Mouse (Mus musculus): ENCODE measurements at regions not wholly inside any gene's neighbourhood (a gene's known extent, or its start where the extent isn't known, plus 50 kb on each side); places are given as distances from the start of the nearest gene placed in this dataset.

- WGBS: 61% methylated on average over 16 of the region's 16 CpGs
- Histone ChIP-seq H3K4me1 (ENCODE audit: control insufficient read depth, insufficient read depth, low read length) (no peaks in the 10 kb centered on the region), H3K4me3 (ENCODE audit: insufficient read depth, low read depth, low read length) (no peak overlapping the region), H3K27ac (ENCODE audit: insufficient read depth, low read depth, low read length) (no peak overlapping the region)
- TF ChIP-seq CTCF (IDR thresholded peaks at IDR 0.05; ENCODE audit: insufficient read depth, low read depth, low read length) (no peak), POLR2A (IDR thresholded peaks at IDR 0.05; ENCODE audit: insufficient read depth, low read depth, low read length) (no peak)
Observed at GRCm38 (mm10) chr10:120697275-120697856, 201.5 kb downstream of the Msrb3 start.

- Histone ChIP-seq H3K27ac (ENCODE audit: insufficient read depth, low read depth, low read length) (no peak overlapping the region), H3K4me1 (ENCODE audit: control insufficient read depth, insufficient read depth, low read length) (no peaks in the 10 kb centered on the region), H3K4me3 (ENCODE audit: insufficient read depth, low read depth, low read length) (no peak overlapping the region)
- 99% methylated on average over 2 of the region's 2 CpGs for WGBS
- TF ChIP-seq CTCF (IDR thresholded peaks at IDR 0.05; ENCODE audit: insufficient read depth, low read depth, low read length): no peak
- TF ChIP-seq POLR2A (IDR thresholded peaks at IDR 0.05; ENCODE audit: insufficient read depth, low read depth, low read length): no peak
Observed at GRCm38 (mm10) chr10:120696481-120696880, 202.4 kb downstream of the Msrb3 start.

- WGBS: 41% methylated on average over 18 of the region's 18 CpGs
- TF ChIP-seq POLR2A (IDR thresholded peaks at IDR 0.05; ENCODE audit: insufficient read depth, low read depth, low read length) (no peak), CTCF (IDR thresholded peaks at IDR 0.05; ENCODE audit: insufficient read depth, low read depth, low read length) (no peak)
- Histone ChIP-seq H3K4me1 (ENCODE audit: control insufficient read depth, insufficient read depth, low read length) (no peaks in the 10 kb centered on the region), H3K4me3 (ENCODE audit: insufficient read depth, low read depth, low read length) (no peak overlapping the region), H3K27ac (ENCODE audit: insufficient read depth, low read depth, low read length) (no peak overlapping the region)
Observed at GRCm38 (mm10) chr10:120694472-120694871, 204.4 kb downstream of the Msrb3 start.

GRCm38 (mm10) chr10:120691451-120691850, 207.4 kb downstream of the Msrb3 start:
- H3K4me3 ChIP-seq (ENCODE audit: insufficient read depth, low read depth, low read length): no peak overlapping the region
- TF ChIP-seq CTCF (IDR thresholded peaks at IDR 0.05; ENCODE audit: insufficient read depth, low read depth, low read length) (no peak), POLR2A (IDR thresholded peaks at IDR 0.05; ENCODE audit: insufficient read depth, low read depth, low read length) (no peak)
- H3K27ac ChIP-seq (ENCODE audit: insufficient read depth, low read depth, low read length): no peak overlapping the region
- 61% methylated on average over 3 of the region's 3 CpGs for WGBS
- H3K4me1 ChIP-seq (ENCODE audit: control insufficient read depth, insufficient read depth, low read length): no peaks in the 10 kb centered on the region

- TF ChIP-seq CTCF (IDR thresholded peaks at IDR 0.05; ENCODE audit: insufficient read depth, low read depth, low read length) (no peak), POLR2A (IDR thresholded peaks at IDR 0.05; ENCODE audit: insufficient read depth, low read depth, low read length) (no peak)
- 88% methylated on average over 10 of the region's 10 CpGs for WGBS
- Histone ChIP-seq H3K4me3 (ENCODE audit: insufficient read depth, low read depth, low read length) (no peak overlapping the region), H3K4me1 (ENCODE audit: control insufficient read depth, insufficient read depth, low read length) (no peaks in the 10 kb centered on the region), H3K27ac (ENCODE audit: insufficient read depth, low read depth, low read length) (no peak overlapping the region)
Observed at GRCm38 (mm10) chr10:120686123-120686522, 209.9 kb upstream of the Hmga2 start.

- 91% methylated on average over 10 of the region's 10 CpGs for WGBS
Observed at GRCm38 (mm10) chr10:120682021-120682420, 205.8 kb upstream of the Hmga2 start.

GRCm38 (mm10) chr10:120679982-120680381, 203.7 kb upstream of the Hmga2 start:
- Histone ChIP-seq H3K4me3 (ENCODE audit: insufficient read depth, low read depth, low read length) (no peak overlapping the region), H3K4me1 (ENCODE audit: control insufficient read depth, insufficient read depth, low read length) (no peaks in the 10 kb centered on the region), H3K27ac (ENCODE audit: insufficient read depth, low read depth, low read length) (no peak overlapping the region)
- TF ChIP-seq CTCF (IDR thresholded peaks at IDR 0.05; ENCODE audit: insufficient read depth, low read depth, low read length): no peak
- no peak for TF ChIP-seq POLR2A (IDR thresholded peaks at IDR 0.05; ENCODE audit: insufficient read depth, low read depth, low read length)
- WGBS: 68% methylated on average over 6 of the region's 6 CpGs

More at GRCm38 (mm10) chr10:120682021-120682420, 205.8 kb upstream of the Hmga2 start:
- no peak for TF ChIP-seq CTCF (IDR thresholded peaks at IDR 0.05; ENCODE audit: insufficient read depth, low read depth, low read length)
- TF ChIP-seq POLR2A (IDR thresholded peaks at IDR 0.05; ENCODE audit: insufficient read depth, low read depth, low read length): no peak
- Histone ChIP-seq H3K27ac (ENCODE audit: insufficient read depth, low read depth, low read length) (no peak overlapping the region), H3K4me1 (ENCODE audit: control insufficient read depth, insufficient read depth, low read length) (no peaks in the 10 kb centered on the region), H3K4me3 (ENCODE audit: insufficient read depth, low read depth, low read length) (no peak overlapping the region)

GRCm38 (mm10) chr10:120678277-120678676, 202.0 kb upstream of the Hmga2 start:
- no peak overlapping the region for H3K4me3 ChIP-seq (ENCODE audit: insufficient read depth, low read depth, low read length)
- no peak overlapping the region for H3K27ac ChIP-seq (ENCODE audit: insufficient read depth, low read depth, low read length)
- H3K4me1 ChIP-seq (ENCODE audit: control insufficient read depth, insufficient read depth, low read length): no peaks in the 10 kb centered on the region
- no peak for TF ChIP-seq CTCF (IDR thresholded peaks at IDR 0.05; ENCODE audit: insufficient read depth, low read depth, low read length)
- no peak for TF ChIP-seq POLR2A (IDR thresholded peaks at IDR 0.05; ENCODE audit: insufficient read depth, low read depth, low read length)
- WGBS: 78% methylated on average over 8 of the region's 8 CpGs

- Histone ChIP-seq H3K27ac (ENCODE audit: insufficient read depth, low read depth, low read length) (no peak overlapping the region), H3K4me1 (ENCODE audit: control insufficient read depth, insufficient read depth, low read length) (no peaks in the 10 kb centered on the region), H3K4me3 (ENCODE audit: insufficient read depth, low read depth, low read length) (no peak overlapping the region)
- no peak for TF ChIP-seq POLR2A (IDR thresholded peaks at IDR 0.05; ENCODE audit: insufficient read depth, low read depth, low read length)
- TF ChIP-seq CTCF (IDR thresholded peaks at IDR 0.05; ENCODE audit: insufficient read depth, low read depth, low read length): no peak
- 91% methylated on average over 4 of the region's 4 CpGs for WGBS
Observed at GRCm38 (mm10) chr10:120675369-120675768, 199.1 kb upstream of the Hmga2 start.

Data from olfactory bulb, adult 2 months (tissue).